Mouse (Mus musculus) embryonic facial prominence, embryonic 13.5 days (tissue): ENCODE data around the gene Prg2. TPM values are rescaled to one million over a fixed set of nuclear protein-coding genes. Genes with fewer than 3 reads are reported as not detected.

Source experiments
- ATAC-seq: fragments of 200-750 bp; cut with Nextera tagmentation; 2 replicates; pipeline ENCODE4 v1.8.0; 2017; ENCODE audit warnings: low read depth; ENCODE audit not compliant: insufficient number of reproducible peaks, insufficient read depth, low FRiP score, low TSS enrichment
- H3K27ac ChIP-seq: fragments of 300-500 bp; sonication (generic); 2 replicates; pipeline ENCODE4 v1.5.1; 2015; ENCODE audit warnings: moderate library complexity, mild to moderate bottlenecking, inconsistent platforms
- H3K27me3 ChIP-seq: fragments of 300-500 bp; sonication (generic); 2 replicates; pipeline ENCODE4 v1.6.1; 2015; ENCODE audit warnings: mild to moderate bottlenecking, inconsistent platforms
- H3K36me3 ChIP-seq: fragments of 300-500 bp; sonication (generic); 2 replicates; pipeline ENCODE4 v1.6.1; 2015; ENCODE audit warnings: mild to moderate bottlenecking, inconsistent platforms
- H3K4me1 ChIP-seq: fragments of 300-500 bp; sonication (generic); 2 replicates; pipeline ENCODE4 v1.6.1; 2015; ENCODE audit warnings: inconsistent platforms
- H3K4me2 ChIP-seq: fragments of 300-500 bp; sonication (generic); 2 replicates; pipeline ENCODE4 v1.6.1; 2015; ENCODE audit warnings: moderate library complexity, mild to moderate bottlenecking, inconsistent platforms
- H3K4me3 ChIP-seq: fragments of 300-500 bp; sonication (generic); 2 replicates; pipeline ENCODE4 v1.5.1; 2015; ENCODE audit warnings: mild to moderate bottlenecking, inconsistent platforms
- H3K9ac ChIP-seq: fragments of 300-500 bp; sonication (generic); 2 replicates; pipeline ENCODE4 v1.6.1; 2015; ENCODE audit warnings: mild to moderate bottlenecking, inconsistent platforms
- H3K9me3 ChIP-seq: fragments of 300-500 bp; sonication (generic); 2 replicates; pipeline ENCODE4 v1.6.1; 2016; ENCODE audit warnings: inconsistent platforms
- WGBS: fragments of 180-500 bp; shearing (Covaris S2); methylation state at CpG from one replicate; pipeline ENCODE4 v1.1.7; 2015; ENCODE audit warnings: mixed read lengths; 5-methylcytosine and 5-hydroxymethylcytosine counted together
- polyA plus RNA-seq: library from polyadenylated mRNA; unstranded; fragments of >200 nt; fragmentation: Nextera tagmentation; extraction: Ambion mirVana; gene quantifications from 2 replicates; pipeline ENCODE4 v1.2.1, GENCODE M21; 2015

The Prg2 gene
- polyA plus RNA-seq, 1 experiment from 2014 or later = 0.94 TPM

- H3K27ac ChIP-seq = no peak overlapping the region
- H3K4me2 ChIP-seq = no peak overlapping the region
- 74% methylated on average over 9 of the region's 9 CpGs for WGBS
- no peaks in the 10 kb centered on the region; the same call in 1 of the 2 replicates for H3K27me3 ChIP-seq
- H3K4me1 ChIP-seq = no peaks in the 10 kb centered on the region
- H3K4me3 ChIP-seq = no peak overlapping the region
- H3K9me3 ChIP-seq = no peaks in the 10 kb centered on the region
- H3K9ac ChIP-seq = no peak overlapping the region
- ATAC-seq = no peak
- H3K36me3 ChIP-seq = no peaks in the 10 kb centered on the region
These were observed 31.8 kb downstream of the Prg2 start for GRCm38 (mm10) chr2:85011906-85012604.

GRCm38 (mm10) chr2:85012679-85013078 is 32.4 kb downstream of the Prg2 start:
- no peaks in the 10 kb centered on the region for H3K4me1 ChIP-seq
- H3K9ac ChIP-seq = no peak overlapping the region
- no peak overlapping the region for H3K27ac ChIP-seq
- no peaks in the 10 kb centered on the region for H3K36me3 ChIP-seq
- no peaks in the 10 kb centered on the region; the same call in 1 of the 2 replicates for H3K27me3 ChIP-seq
- WGBS = 85% methylated on average over 14 of the region's 14 CpGs
- H3K9me3 ChIP-seq = no peaks in the 10 kb centered on the region
- no peak for ATAC-seq
- no peak overlapping the region for H3K4me2 ChIP-seq
- H3K4me3 ChIP-seq = no peak overlapping the region

- Histone ChIP-seq H3K9ac (no peak overlapping the region), H3K4me3 (no peak overlapping the region), H3K27me3 (0 out of 2 replicates have a peak, but pooled peaks cover 3% of the 10 kb centered on the region), H3K4me1 (no peaks in the 10 kb centered on the region), H3K4me2 (no peak overlapping the region), H3K9me3 (no peaks in the 10 kb centered on the region), H3K27ac (no peak overlapping the region), H3K36me3 (no peaks in the 10 kb centered on the region)
- ATAC-seq = no peak
- WGBS = 73% methylated on average over 5 of the region's 5 CpGs
These were observed 33.7 kb downstream of the Prg2 start for GRCm38 (mm10) chr2:85013826-85014587.

GRCm38 (mm10) chr2:85014588-85014982 is 34.3 kb downstream of the Prg2 start:
- no peak overlapping the region for H3K4me3 ChIP-seq
- H3K36me3 ChIP-seq = no peaks in the 10 kb centered on the region
- ATAC-seq = no peak
- H3K4me1 ChIP-seq = no peaks in the 10 kb centered on the region
- 0 out of 2 replicates have a peak, but pooled peaks cover 3% of the 10 kb centered on the region for H3K27me3 ChIP-seq
- H3K27ac ChIP-seq = no peak overlapping the region
- WGBS = 51% methylated on average over 3 of the region's 3 CpGs
- H3K4me2 ChIP-seq = no peak overlapping the region
- H3K9me3 ChIP-seq = no peaks in the 10 kb centered on the region
- H3K9ac ChIP-seq = no peak overlapping the region

GRCm38 (mm10) chr2:85022043-85022442 is 41.8 kb downstream of the Prg2 start:
- no peak overlapping the region for H3K4me2 ChIP-seq
- H3K36me3 ChIP-seq = no peaks in the 10 kb centered on the region
- H3K4me1 ChIP-seq = no peaks in the 10 kb centered on the region
- H3K4me3 ChIP-seq = no peak overlapping the region
- peaks cover 3% of the 10 kb centered on the region; the same call in 1 of the 2 replicates for H3K27me3 ChIP-seq
- 16% methylated on average over 4 of the region's 4 CpGs for WGBS
- H3K9me3 ChIP-seq = no peaks in the 10 kb centered on the region
- no peak overlapping the region for H3K9ac ChIP-seq
- no peak for ATAC-seq
- H3K27ac ChIP-seq = no peak overlapping the region

- ATAC-seq = no peak
- 71% methylated on average over 3 of the region's 3 CpGs for WGBS
- Histone ChIP-seq H3K9ac (no peak overlapping the region), H3K27ac (no peak overlapping the region), H3K4me3 (no peak overlapping the region), H3K36me3 (no peaks in the 10 kb centered on the region), H3K9me3 (no peaks in the 10 kb centered on the region), H3K4me2 (no peak overlapping the region), H3K27me3 (no peaks in the 10 kb centered on the region; the same call in 1 of the 2 replicates), H3K4me1 (no peaks in the 10 kb centered on the region)
These were observed 45.9 kb downstream of the Prg2 start for GRCm38 (mm10) chr2:85026178-85026577.

GRCm38 (mm10) chr2:85027281-85027680 is 47.0 kb downstream of the Prg2 start:
- no peaks in the 10 kb centered on the region for H3K4me1 ChIP-seq
- no peaks in the 10 kb centered on the region for H3K36me3 ChIP-seq
- H3K27ac ChIP-seq = no peak overlapping the region
- H3K27me3 ChIP-seq = no peaks in the 10 kb centered on the region
- no peak overlapping the region for H3K4me3 ChIP-seq
- no peak overlapping the region for H3K9ac ChIP-seq
- 74% methylated on average over 5 of the region's 5 CpGs for WGBS
- no peaks in the 10 kb centered on the region for H3K9me3 ChIP-seq
- no peak for ATAC-seq
- no peak overlapping the region for H3K4me2 ChIP-seq

GRCm38 (mm10) chr2:85029897-85030296 is 49.6 kb downstream of the Prg2 start:
- ATAC-seq = no peak
- WGBS = 70% methylated on average over 6 of the region's 6 CpGs
- Histone ChIP-seq H3K9me3 (no peaks in the 10 kb centered on the region), H3K27me3 (no peaks in the 10 kb centered on the region), H3K4me3 (no peak overlapping the region), H3K27ac (no peak overlapping the region), H3K9ac (no peak overlapping the region), H3K4me1 (no peaks in the 10 kb centered on the region), H3K4me2 (no peak overlapping the region), H3K36me3 (no peaks in the 10 kb centered on the region)

- H3K4me2 ChIP-seq = no peak overlapping the region
These were observed 50.7 kb downstream of the Prg2 start for GRCm38 (mm10) chr2:85030989-85031388.

GRCm38 (mm10) chr2:85033121-85033520 is 52.9 kb downstream of the Prg2 start:
- H3K36me3 ChIP-seq = no peaks in the 10 kb centered on the region
- no peak overlapping the region for H3K4me2 ChIP-seq
- ATAC-seq = no peak
- no peaks in the 10 kb centered on the region for H3K27me3 ChIP-seq
- no peak overlapping the region for H3K27ac ChIP-seq
- no peak overlapping the region for H3K4me3 ChIP-seq
- WGBS = 80% methylated on average over 2 of the region's 2 CpGs
- H3K4me1 ChIP-seq = peaks cover 12% of the 10 kb centered on the region
- H3K9ac ChIP-seq = no peak overlapping the region
- no peaks in the 10 kb centered on the region for H3K9me3 ChIP-seq

More at GRCm38 (mm10) chr2:85030989-85031388, 50.7 kb downstream of the Prg2 start:
- Histone ChIP-seq H3K27me3 (no peaks in the 10 kb centered on the region), H3K4me1 (peaks cover under 1% of the 10 kb centered on the region), H3K36me3 (no peaks in the 10 kb centered on the region), H3K9ac (no peak overlapping the region), H3K9me3 (no peaks in the 10 kb centered on the region), H3K4me3 (no peak overlapping the region), H3K27ac (no peak overlapping the region)
- no peak for ATAC-seq
- 61% methylated on average over 6 of the region's 6 CpGs for WGBS
